Comparison of ENCODE assay signal across 28 mouse cellular contexts in genomic region chr1:43150225-43150624, GRCm38 (mm10). TPM values are rescaled to one million over a fixed set of nuclear protein-coding genes. Genes with fewer than 3 reads are reported as not detected.
A peak's percentile ranks its signal among the peaks of the same experiment; 100 is the strongest.
DNase-seq lines count a peak whose midpoint lies in the region; ATAC-seq and TF ChIP-seq lines count a peak whose summit lies in the region.
"Had no signal": no experiment of that assay in that cellular context is flagged by ENCODE, and none has a peak within 500 bp of the region (broad histone marks: within the 10 kb centered on the region; RNA-seq: fewer than 3 reads in every experiment).

No protein-coding gene starts in this region.

- no peaks in the 10 kb centered on the region for H3K79me2 ChIP-seq in heart, adult 2 months (replicated peaks; ENCODE audit: control insufficient read depth, insufficient read depth, low read length)

- H3K4me3 ChIP-seq in heart, adult 2 months, result no peak overlapping the region
- no peak overlapping the region for H3K4me3 ChIP-seq in kidney, postnatal 0 days (replicated peaks; ENCODE audit: low read depth, low read length)
- no peak overlapping the region for H3K4me3 ChIP-seq in cerebellum, adult 2 months (replicated peaks; ENCODE audit: insufficient read depth, low read depth, low read length)
- H3K4me3 ChIP-seq: embryonic facial prominence, embryonic 10.5 days; embryonic facial prominence, embryonic 15.5 days; forebrain, embryonic 13.5 days; intestine, embryonic 15.5 days; layer of hippocampus, adult 2 months; left cerebral cortex, adult 2 months; limb, embryonic 13.5 days; lung, embryonic 15.5 days had no signal

- no peak overlapping the region for H3K4me2 ChIP-seq in kidney, postnatal 0 days (ENCODE audit: low read length)
- H3K4me2 ChIP-seq: embryonic facial prominence, embryonic 15.5 days; forebrain, embryonic 13.5 days; intestine, embryonic 15.5 days; limb, embryonic 13.5 days; liver, embryonic 11.5 days; lung, embryonic 15.5 days; midbrain, embryonic 11.5 days had no signal

- peaks cover 73% of the 10 kb centered on the region for H3K36me3 ChIP-seq in heart, adult 2 months (ENCODE audit: control insufficient read depth, insufficient read depth, low read length)
- peaks cover 7% of the 10 kb centered on the region; the same call in 1 of the 2 replicates for H3K36me3 ChIP-seq in kidney, postnatal 0 days (ENCODE audit: insufficient read depth, low read length)
- H3K36me3 ChIP-seq: embryonic facial prominence, embryonic 10.5 days; embryonic facial prominence, embryonic 15.5 days; lung, embryonic 15.5 days had no signal

- WGBS in heart, adult 2 months, result 42% methylated on average over 3 of the region's 3 CpGs
- WGBS in kidney, postnatal 0 days, result 31% methylated on average over 3 of the region's 3 CpGs
- 81% methylated on average over 3 of the region's 3 CpGs for WGBS in cerebellum, adult 2 months

- no peak for TF ChIP-seq CTCF in heart, adult 2 months (IDR thresholded peaks at IDR 0.05)
- TF ChIP-seq CTCF in kidney, postnatal 0 days (IDR thresholded peaks at IDR 0.05; ENCODE audit: low read depth), result no peak
- no peak for TF ChIP-seq CTCF in cerebellum, adult 2 months (IDR thresholded peaks at IDR 0.05; ENCODE audit: borderline replicate concordance, insufficient read depth, low read depth, low read length)

- TF ChIP-seq POLR2A in heart, adult 2 months (IDR thresholded peaks at IDR 0.05; ENCODE audit: insufficient read depth, low read depth, low read length), result no peak
- TF ChIP-seq POLR2A in cerebellum, adult 2 months (IDR thresholded peaks at IDR 0.05; ENCODE audit: borderline replicate concordance, insufficient read depth, low read length), result no peak

- no peak for DNase-seq in heart, adult 2 months
- DNase-seq in heart, postnatal 4 days, result no peak
- DNase-seq in kidney, adult 9 months, result peak; percentile 52
- no peak for DNase-seq in kidney, adult 18-20 months
- peak; percentile 91 for DNase-seq in kidney, postnatal 0 days (ENCODE audit: low spot score)
- no peak for DNase-seq in cerebellum, adult 2 months
- DNase-seq: adrenal gland, postnatal 14 days; cerebellum, adult 11-12 months; cerebellum, postnatal 10 days; gastrocnemius, postnatal 25 days; heart, postnatal 10 days; right cerebral cortex, postnatal 4 days; thymus, adult 2 months; thymus, postnatal 36 days had no signal

- no peak overlapping the region for H3K27ac ChIP-seq in heart, adult 2 months
- H3K27ac ChIP-seq in kidney, postnatal 0 days, result peak overlapping the region; percentile 57
- no peak overlapping the region for H3K27ac ChIP-seq in cerebellum, adult 2 months (ENCODE audit: insufficient read depth, low read length)
- H3K27ac ChIP-seq: embryonic facial prominence, embryonic 10.5 days; embryonic facial prominence, embryonic 15.5 days; forebrain, embryonic 13.5 days; intestine, embryonic 15.5 days; layer of hippocampus, adult 2 months; left cerebral cortex, adult 2 months; limb, embryonic 13.5 days; lung, embryonic 15.5 days had no signal

- peak; percentile 46; the same call in 1 of the 2 replicates for TF ChIP-seq EP300 in heart, adult 2 months (IDR thresholded peaks at IDR 0.05; ENCODE audit: insufficient read depth, low read depth, low read length)

- no peaks in the 10 kb centered on the region for H3K27me3 ChIP-seq in heart, adult 2 months (ENCODE audit: control insufficient read depth, insufficient read depth, low read length)
- H3K27me3 ChIP-seq in kidney, postnatal 0 days (ENCODE audit: insufficient read depth, low read length), result no peaks in the 10 kb centered on the region
- H3K27me3 ChIP-seq in cerebellum, adult 2 months (ENCODE audit: control insufficient read depth, insufficient read depth, low read length), result no peaks in the 10 kb centered on the region
- H3K27me3 ChIP-seq: embryonic facial prominence, embryonic 15.5 days; forebrain, embryonic 13.5 days; intestine, embryonic 15.5 days; limb, embryonic 13.5 days; lung, embryonic 15.5 days had no signal

- H3K9me3 ChIP-seq in kidney, postnatal 0 days (replicated peaks; ENCODE audit: low read length), result no peaks in the 10 kb centered on the region
- H3K9me3 ChIP-seq: embryonic facial prominence, embryonic 10.5 days; embryonic facial prominence, embryonic 15.5 days; forebrain, embryonic 13.5 days; intestine, embryonic 15.5 days; limb, embryonic 13.5 days; lung, embryonic 15.5 days had no signal

- no peak overlapping the region for H3K9ac ChIP-seq in heart, adult 2 months (ENCODE audit: low read depth, low read length)
- H3K9ac ChIP-seq in kidney, postnatal 0 days (ENCODE audit: low read depth, low read length), result no peak overlapping the region
- H3K9ac ChIP-seq: embryonic facial prominence, embryonic 15.5 days; forebrain, embryonic 13.5 days; intestine, embryonic 15.5 days; limb, embryonic 13.5 days; lung, embryonic 15.5 days had no signal

- peaks cover 7% of the 10 kb centered on the region; the same call in 1 of the 2 replicates for H3K4me1 ChIP-seq in heart, adult 2 months (ENCODE audit: control insufficient read depth, insufficient read depth, low read length)
- H3K4me1 ChIP-seq in kidney, postnatal 0 days (replicated peaks; ENCODE audit: insufficient read depth, low read length), result peaks cover 9% of the 10 kb centered on the region
- no peaks in the 10 kb centered on the region for H3K4me1 ChIP-seq in cerebellum, adult 2 months (ENCODE audit: control insufficient read depth, insufficient read depth, low read length)
- H3K4me1 ChIP-seq: embryonic facial prominence, embryonic 10.5 days; embryonic facial prominence, embryonic 15.5 days; forebrain, embryonic 13.5 days had no signal

- intact Hi-C loops in heart, adult 2 months (cut with DNase I), result no loop called here

- ATAC-seq in kidney, postnatal 0 days (replicated peaks; ENCODE audit: low FRiP score, low read depth), result no peak
- no peak for ATAC-seq in inflammation-experienced regulatory T-cells, adult 6 months
- ATAC-seq: forebrain, embryonic 13.5 days; hindbrain, embryonic 16.5 days; intestine, embryonic 15.5 days; midbrain, embryonic 16.5 days had no signal

RNA-seq across cellular contexts. Expression of gene Fhl2, which starts 46.6 kb away (rescaled TPM):
- 1,000 to 10,000 TPM; 1,721 to 1,764 TPM for total RNA-seq in heart, adult 2 months (2021)
- polyA plus RNA-seq in heart, adult 2 months (2012; rRNA removed), result 1,853 and 3,161 TPM in 2 replicates
- 1,000 to 10,000 TPM; 1,103 to 1,257 TPM for total RNA-seq in heart, postnatal 4 days (2021)
- 135 and 145 TPM in 2 replicates for polyA plus RNA-seq in kidney, postnatal 0 days (2015; fragmentation: Nextera tagmentation; extraction: Ambion mirVana)
- 1 to 10 TPM; 1.5 to 5.8 (median 2.8) TPM for polyA plus RNA-seq in inflammation-experienced regulatory T-cells, adult 6 months (2017; shearing (Covaris generic))
- 5.5 and 6.2 TPM in 2 replicates for polyA plus RNA-seq in cerebellum, adult 2 months (2012; rRNA removed)
- total RNA-seq: MEL had no signal

RNA-seq across cellular contexts. Expression of gene AI597479, which starts 51.7 kb away (rescaled TPM):
- total RNA-seq in heart, adult 2 months (2021), result 10 to 100 TPM; 20.3 to 21.1 TPM
- 8.4 and 13.2 TPM in 2 replicates for polyA plus RNA-seq in heart, adult 2 months (2012; rRNA removed)
- total RNA-seq in heart, postnatal 4 days (2021), result 1 to 10 TPM; 9.2 to 9.8 TPM
- 21.0 and 23.7 TPM in 2 replicates for polyA plus RNA-seq in kidney, postnatal 0 days (2015; fragmentation: Nextera tagmentation; extraction: Ambion mirVana)
- polyA plus RNA-seq in inflammation-experienced regulatory T-cells, adult 6 months (2017; shearing (Covaris generic)), result 10 to 100 TPM; 13.8 to 16.3 (median 15.0) TPM
- 25.8 and 26.5 TPM in 2 replicates for polyA plus RNA-seq in cerebellum, adult 2 months (2012; rRNA removed)

RNA-seq across cellular contexts. Expression of gene Tgfbrap1, which starts 51.8 kb away (rescaled TPM):
- 10 to 100 TPM; 13.9 to 14.5 TPM for total RNA-seq in heart, adult 2 months (2021)
- 11.2 and 15.4 TPM in 2 replicates for polyA plus RNA-seq in heart, adult 2 months (2012; rRNA removed)
- 10 to 100 TPM; 16.3 to 17.3 TPM for total RNA-seq in heart, postnatal 4 days (2021)
- polyA plus RNA-seq in kidney, postnatal 0 days (2015; fragmentation: Nextera tagmentation; extraction: Ambion mirVana), result 7.9 and 8.9 TPM in 2 replicates
- polyA plus RNA-seq in inflammation-experienced regulatory T-cells, adult 6 months (2017; shearing (Covaris generic)), result 1 to 10 TPM; 5.3 to 8.9 (median 7.8) TPM
- 37.8 and 39.7 TPM in 2 replicates for polyA plus RNA-seq in cerebellum, adult 2 months (2012; rRNA removed)

Comparison
In these comparisons a context has a peak if more than half of its experiments do, and no peak if none do; other contexts are left out.
1. DNase-seq: peak in kidney, adult 9 months (single experiment) and kidney, postnatal 0 days (single experiment); none in heart, adult 2 months (0 of 2), heart, postnatal 4 days (single experiment), kidney, adult 18-20 months (single experiment) and cerebellum, adult 2 months (0 of 2).
2. RNA of gene Fhl2, which starts 46.6 kb away (polyA plus RNA-seq): 1,853 to 3,161 TPM in heart, adult 2 months and 135 to 145 TPM in kidney, postnatal 0 days; 5.5 to 6.2 TPM in cerebellum, adult 2 months and 1.5 to 5.8 TPM in inflammation-experienced regulatory T-cells, adult 6 months; every median in the first group is over 10 times any median in the second.